Mouse (Mus musculus): ENCODE data around the gene Serbp1. TPM values are rescaled to one million over a fixed set of nuclear protein-coding genes. Genes with fewer than 3 reads are reported as not detected.

Gene Serbp1
- 44.1 and 63.6 TPM in 2 replicates for polyA plus RNA-seq (2012; rRNA removed)

GRCm38 (mm10) chr6:67237977-67238376, at the start of gene Serbp1:
Gene Serbp1 (plus strand): TSS chr6:67238176.

Other genes starting within 250 kb of the Serbp1 start
- gene Gadd45a, start 200.7 kb upstream of the Serbp1 start, polyA plus RNA-seq (2012; rRNA removed), result 126 and 134 TPM in 2 replicates
- gene Il12rb2, start 138.0 kb downstream of the Serbp1 start, polyA plus RNA-seq (2012; rRNA removed), result 0.03 and 0.08 TPM in 2 replicates

Measured in colon, adult 2 months (tissue).